Mouse (Mus musculus) hindbrain, embryonic 11.5 days (tissue): Measurements from ENCODE around the gene Avp. TPM values are rescaled to one million over a fixed set of nuclear protein-coding genes. Genes with fewer than 3 reads are reported as not detected.

Experiments used
- ATAC-seq: fragments of 200-750 bp; cut with Nextera tagmentation; 2 replicates; pipeline ENCODE4 v1.8.0; 2017; ENCODE audit warnings: mild to moderate bottlenecking, moderate TSS enrichment, moderate library complexity; ENCODE audit not compliant: low FRiP score
- DNase-seq: peaks from one replicate; pipeline ENCODE4 v3.0.0-alpha.2; 2015; ENCODE audit warnings: low spot score
- H3K27ac ChIP-seq: fragments of 300-500 bp; sonication (generic); 2 replicates; pipeline ENCODE4 v1.5.1; 2014; ENCODE audit warnings: mild to moderate bottlenecking, low read depth, low read length
- H3K27me3 ChIP-seq: fragments of 300-500 bp; sonication (generic); 2 replicates; pipeline ENCODE4 v1.6.1; 2014; ENCODE audit warnings: mild to moderate bottlenecking, low read length, moderate library complexity, mixed read lengths; ENCODE audit not compliant: control insufficient read depth, insufficient read depth
- H3K36me3 ChIP-seq: fragments of 300-500 bp; sonication (generic); 2 replicates; pipeline ENCODE4 v1.6.1; 2014; ENCODE audit warnings: mild to moderate bottlenecking, low read length, moderate library complexity, mixed read lengths; ENCODE audit not compliant: control insufficient read depth, insufficient read depth
- H3K4me1 ChIP-seq: fragments of 300-500 bp; sonication (generic); replicated peaks from 2 replicates; pipeline ENCODE4 v1.6.1; 2014; ENCODE audit warnings: low read length, mixed read lengths; ENCODE audit not compliant: control insufficient read depth, insufficient read depth
- H3K4me2 ChIP-seq: fragments of 300-500 bp; sonication (generic); replicated peaks from 2 replicates; pipeline ENCODE4 v1.6.1; 2014; ENCODE audit warnings: mild to moderate bottlenecking, low read depth, low read length
- H3K4me3 ChIP-seq: fragments of 300-500 bp; sonication (generic); 2 replicates; pipeline ENCODE4 v1.5.1; 2014; ENCODE audit warnings: low read depth, low read length
- H3K9ac ChIP-seq: fragments of 300-500 bp; sonication (generic); 2 replicates; pipeline ENCODE4 v1.6.1; 2014; ENCODE audit warnings: low read depth, low read length
- H3K9me3 ChIP-seq: fragments of 300-500 bp; sonication (generic); 2 replicates; pipeline ENCODE4 v1.6.1; 2016; ENCODE audit warnings: low read length; ENCODE audit not compliant: control insufficient read depth
- WGBS: fragments of 180-500 bp; shearing (Covaris S2); extraction: QIAGEN DNeasy Blood & Tissue Kit; methylation state at CpG from one replicate; pipeline ENCODE4 v1.1.7; 2014; 5-methylcytosine and 5-hydroxymethylcytosine counted together
- polyA plus RNA-seq: library from polyadenylated mRNA; unstranded; fragments of >200 nt; fragmentation: Nextera tagmentation; extraction: Ambion mirVana; gene quantifications from 2 replicates; pipeline ENCODE4 v1.2.1, GENCODE M21; 2014

The Avp gene
- not detected in 2 replicates for polyA plus RNA-seq

DNA sequence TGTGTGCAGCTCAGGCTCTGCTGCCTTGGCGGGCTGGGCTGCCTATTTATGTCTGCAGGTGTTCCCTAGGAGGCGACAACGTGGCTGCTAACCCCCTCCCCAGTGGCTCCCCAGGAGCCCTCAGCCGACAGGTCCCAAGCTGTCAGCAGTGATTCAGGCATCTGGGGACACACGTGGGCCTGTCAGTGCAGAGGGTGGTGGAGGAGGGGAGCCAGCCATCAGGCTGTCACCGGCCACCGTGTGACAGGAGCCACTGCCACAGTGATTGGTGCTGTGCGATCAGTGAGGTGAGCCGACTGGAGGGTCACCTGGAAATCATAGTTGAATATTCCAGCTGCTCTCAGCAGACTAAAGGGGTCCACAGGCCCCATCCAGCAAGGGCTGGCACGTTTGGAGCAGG is at the start of gene Avp:
TSS of gene Avp (minus strand) at position 3 of the 400 bp plus-strand sequence.
- 42% methylated on average over 10 of the region's 10 CpGs for WGBS
- DNase-seq (no peak), ATAC-seq (no peak)
- Histone ChIP-seq H3K4me1 (peaks cover 6% of the 10 kb centered on the region; the same call in 1 of the 2 replicates), H3K9ac (no peak within 1 kb of the TSS), H3K36me3 (no peaks in the 10 kb centered on the region), H3K4me3 (no peak within 1 kb of the TSS), H3K27me3 (peaks cover 55% of the 10 kb centered on the region), H3K9me3 (no peaks in the 10 kb centered on the region), H3K4me2 (no peak within 1 kb of the TSS), H3K27ac (no peak within 1 kb of the TSS)

DNA sequence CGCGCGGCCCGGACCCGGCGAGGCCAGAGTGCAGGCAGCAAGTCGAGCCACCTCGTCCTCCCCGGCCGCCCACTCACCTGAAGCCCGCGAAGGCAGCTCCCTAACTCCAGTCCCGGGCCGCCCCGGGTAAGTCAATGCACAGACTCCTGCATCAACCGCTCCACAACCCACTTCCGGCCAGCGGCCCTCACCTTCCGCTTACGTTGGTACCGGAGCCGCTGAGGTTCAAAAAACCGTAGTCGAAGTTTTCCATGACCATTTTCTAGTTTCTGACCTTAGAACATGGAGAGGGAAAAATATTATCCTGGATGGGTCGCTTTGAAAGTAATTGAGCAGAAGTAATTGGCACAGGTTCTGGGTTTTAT is 47.5 kb upstream of the Avp start, which contains the start of the genes Fastkd5 and Ubox5:
TSS of gene Fastkd5 (minus strand) at position 189 of the 365 bp plus-strand sequence.
TSS of gene Ubox5 (minus strand) at position 200 of the 365 bp plus-strand sequence.
- Histone ChIP-seq H3K9me3 (no peaks in the 10 kb centered on the region), H3K4me3 (peak within 1 kb of the TSS; percentile 79), H3K27ac (no peak within 1 kb of the TSS), H3K4me2 (peak within 1 kb of the TSS; percentile 73), H3K9ac (peak within 1 kb of the TSS; percentile 87), H3K36me3 (peaks cover 2% of the 10 kb centered on the region; the same call in 1 of the 2 replicates), H3K27me3 (peaks cover 13% of the 10 kb centered on the region), H3K4me1 (peaks cover 2% of the 10 kb centered on the region)
- DNase-seq (peak; percentile 91), ATAC-seq (peak; percentile 81)
- WGBS, result 0% methylated on average over 24 of the region's 25 CpGs

- Histone ChIP-seq H3K4me3 (peak overlapping the region; percentile 79), H3K27me3 (peaks cover 8% of the 10 kb centered on the region), H3K4me1 (no peaks in the 10 kb centered on the region; the same call in 1 of the 2 replicates), H3K27ac (no peak overlapping the region), H3K9me3 (no peaks in the 10 kb centered on the region), H3K36me3 (peaks cover 2% of the 10 kb centered on the region; the same call in 1 of the 2 replicates), H3K9ac (peak overlapping the region; percentile 87), H3K4me2 (peak overlapping the region; percentile 73)
- 3% methylated on average over 37 of the region's 37 CpGs for WGBS
- ATAC-seq (peak; percentile 41), DNase-seq (no peak)
Observed at GRCm38 (mm10) chr2:130629080-130629838, 46.9 kb upstream of the Avp start.

DNA sequence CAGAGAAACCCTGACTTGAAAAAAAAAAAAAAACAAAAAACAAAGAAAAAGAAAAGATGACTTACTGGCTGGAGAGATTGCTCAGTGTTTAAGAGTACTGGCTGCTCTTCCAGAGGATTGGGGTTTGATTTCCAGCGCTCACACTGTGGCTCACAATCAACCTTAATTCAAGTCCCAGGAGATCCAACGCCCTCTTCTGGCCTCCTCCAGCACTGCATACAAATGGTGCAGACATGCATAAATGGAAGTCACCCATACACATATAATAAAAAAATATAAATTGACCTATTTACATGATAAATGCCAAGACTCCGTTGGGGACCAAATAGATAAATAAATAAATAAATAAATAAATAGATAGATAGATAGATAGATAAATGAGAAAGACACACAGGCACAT is 46.1 kb upstream of the Avp start:
- Histone ChIP-seq H3K9me3 (no peaks in the 10 kb centered on the region), H3K9ac (no peak overlapping the region), H3K4me2 (no peak overlapping the region), H3K4me1 (no peaks in the 10 kb centered on the region), H3K27ac (no peak overlapping the region), H3K4me3 (peak overlapping the region; percentile 79; the same call in 1 of the 2 replicates), H3K36me3 (peaks cover 2% of the 10 kb centered on the region; the same call in 1 of the 2 replicates), H3K27me3 (no peaks in the 10 kb centered on the region)
- WGBS, result 67% methylated on average over 3 of the region's 3 CpGs
- ATAC-seq (no peak), DNase-seq (peak; percentile 36)

- Histone ChIP-seq H3K9me3 (no peaks in the 10 kb centered on the region), H3K4me3 (no peak overlapping the region), H3K36me3 (peaks cover 13% of the 10 kb centered on the region; the same call in 1 of the 2 replicates), H3K27me3 (no peaks in the 10 kb centered on the region), H3K4me1 (no peaks in the 10 kb centered on the region), H3K9ac (no peak overlapping the region), H3K4me2 (no peak overlapping the region), H3K27ac (no peak overlapping the region)
- DNase-seq, result no peak
- ATAC-seq, result no peak
- 94% methylated on average over 7 of the region's 7 CpGs for WGBS
Observed at GRCm38 (mm10) chr2:130618972-130619371, 36.6 kb upstream of the Avp start.

DNA sequence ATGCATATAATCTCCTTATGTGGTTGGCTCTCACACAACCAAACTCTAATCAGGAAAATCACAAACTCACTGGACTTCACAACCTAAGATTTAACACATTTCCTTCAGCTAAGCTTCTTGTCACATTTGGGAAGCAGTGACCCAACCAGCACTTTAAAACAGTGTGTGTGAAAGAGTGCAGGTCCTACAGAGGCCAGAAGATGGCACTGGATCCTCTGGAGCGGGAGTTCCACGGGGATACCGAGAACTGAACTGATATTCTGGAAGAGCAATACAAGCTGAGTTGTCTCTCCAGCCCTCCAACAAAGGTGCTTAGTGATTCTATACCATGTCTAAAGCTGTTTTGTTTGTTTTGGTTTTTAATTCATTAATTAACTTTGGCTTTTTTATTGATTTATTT is 30.7 kb upstream of the Avp start:
- Histone ChIP-seq H3K4me2 (no peak overlapping the region), H3K9ac (no peak overlapping the region), H3K4me1 (no peaks in the 10 kb centered on the region), H3K27ac (no peak overlapping the region), H3K27me3 (no peaks in the 10 kb centered on the region), H3K9me3 (no peaks in the 10 kb centered on the region), H3K4me3 (no peak overlapping the region), H3K36me3 (peaks cover 9% of the 10 kb centered on the region; the same call in 1 of the 2 replicates)
- DNase-seq, result peak; percentile 41
- no peak for ATAC-seq
- 53% methylated on average over 3 of the region's 3 CpGs for WGBS

DNA sequence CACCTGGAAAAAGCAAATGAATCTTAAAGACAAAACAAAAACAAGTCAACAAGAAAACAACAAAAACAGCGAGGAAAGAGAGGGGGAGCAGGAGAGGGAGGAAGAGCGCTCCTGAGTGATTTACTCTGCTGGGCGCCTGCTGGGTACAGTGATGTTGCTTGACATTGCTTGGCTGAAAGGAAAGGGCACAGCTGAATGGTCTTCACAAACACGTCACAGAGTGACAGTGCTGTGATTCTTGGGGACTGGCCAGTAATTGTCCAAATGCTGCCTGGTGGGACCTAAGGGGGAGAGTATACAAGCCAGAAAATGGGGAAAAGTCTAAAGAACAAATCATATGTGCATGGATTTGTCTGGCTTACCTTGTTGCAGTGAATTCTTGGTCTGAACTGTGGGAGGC is 19.8 kb upstream of the Avp start:
- no peak overlapping the region for H3K4me3 ChIP-seq
- DNase-seq (no peak), ATAC-seq (no peak)
- WGBS, result 91% methylated on average over 4 of the region's 4 CpGs
- no peak overlapping the region for H3K4me2 ChIP-seq
- H3K36me3 ChIP-seq, result no peaks in the 10 kb centered on the region; the same call in 1 of the 2 replicates
- no peak overlapping the region for H3K27ac ChIP-seq
- no peaks in the 10 kb centered on the region for H3K4me1 ChIP-seq
- no peaks in the 10 kb centered on the region for H3K27me3 ChIP-seq
- H3K9me3 ChIP-seq, result no peaks in the 10 kb centered on the region
- H3K9ac ChIP-seq, result no peak overlapping the region

DNA sequence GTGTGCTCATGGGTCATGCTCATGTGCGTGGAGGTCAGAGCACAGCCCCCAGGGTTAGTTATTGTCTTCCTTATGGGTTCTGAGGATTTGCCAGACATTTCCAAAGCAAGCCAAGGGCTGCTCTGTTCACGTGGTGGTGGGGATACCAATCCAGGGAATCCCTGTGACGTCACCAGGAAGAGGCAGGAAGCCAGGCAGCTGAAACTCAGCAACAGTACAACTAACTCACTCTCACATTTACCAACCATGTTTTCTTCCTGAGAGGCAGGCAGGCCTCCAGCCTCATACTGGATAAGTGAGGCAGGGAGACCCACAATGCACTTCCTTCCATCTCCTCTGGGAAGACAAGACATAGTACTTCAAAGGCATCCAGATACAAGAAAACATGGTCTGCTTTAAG is 16.0 kb upstream of the Avp start:
- Histone ChIP-seq H3K9me3 (no peaks in the 10 kb centered on the region), H3K4me1 (no peaks in the 10 kb centered on the region), H3K9ac (no peak overlapping the region), H3K4me2 (no peak overlapping the region), H3K27ac (no peak overlapping the region), H3K36me3 (peaks cover 4% of the 10 kb centered on the region; the same call in 1 of the 2 replicates), H3K27me3 (no peaks in the 10 kb centered on the region), H3K4me3 (no peak overlapping the region)
- no peak for DNase-seq
- ATAC-seq, result no peak
- WGBS, result 79% methylated on average over 3 of the region's 3 CpGs

GRCm38 (mm10) chr2:130597601-130598010 is 15.3 kb upstream of the Avp start:
- Histone ChIP-seq H3K9me3 (no peaks in the 10 kb centered on the region), H3K4me1 (no peaks in the 10 kb centered on the region), H3K36me3 (peaks cover 4% of the 10 kb centered on the region; the same call in 1 of the 2 replicates), H3K4me3 (no peak overlapping the region), H3K4me2 (no peak overlapping the region), H3K9ac (no peak overlapping the region), H3K27ac (no peak overlapping the region), H3K27me3 (no peaks in the 10 kb centered on the region)
- 48% methylated on average over 1 of the region's 1 CpGs for WGBS
- DNase-seq (peak; percentile 43), ATAC-seq (0 out of 2 replicates have a peak, but pooled peaks have one; percentile 38)
